In genomic region chr19:14493047-14493446, GRCm38 (mm10) we compare ENCODE assay signal across 18 mouse cellular contexts.
A peak's percentile ranks its signal among the peaks of the same experiment; 100 is the strongest.
DNase-seq lines count a peak whose midpoint lies in the region; ATAC-seq and TF ChIP-seq lines count a peak whose summit lies in the region.
"Had no signal": no experiment of that assay in that cellular context is flagged by ENCODE, and none has a peak within 500 bp of the region (broad histone marks: within the 10 kb centered on the region; RNA-seq: fewer than 3 reads in every experiment).

No protein-coding gene starts in this region.

- TF ChIP-seq CTCF in stomach, postnatal 0 days (IDR thresholded peaks at IDR 0.05; ENCODE audit: low read depth), result no peak

- H3K9ac ChIP-seq in intestine, embryonic 14.5 days (ENCODE audit: low read length), result no peak overlapping the region
- no peak overlapping the region for H3K9ac ChIP-seq in stomach, postnatal 0 days (ENCODE audit: low read length)
- no peak overlapping the region for H3K9ac ChIP-seq in heart, embryonic 12.5 days
- H3K9ac ChIP-seq: forebrain, embryonic 13.5 days had no signal

- DNase-seq in MEL-GATA-1-ER (ENCODE audit: extremely low read depth, low read depth), result peak; percentile 7
- DNase-seq in intestine, embryonic 14.5 days (ENCODE audit: low spot score), result no peak
- DNase-seq in large intestine, adult 2 months (ENCODE audit: low read depth, low spot score), result peak; percentile 48
- DNase-seq in stomach, postnatal 0 days (ENCODE audit: low spot score), result no peak
- DNase-seq in lung, postnatal 25 days (ENCODE audit: low spot score), result no peak
- no peak for DNase-seq in layer of hippocampus, adult 11-12 months (ENCODE audit: low spot score)
- DNase-seq: adrenal gland, adult 2 months; adrenal gland, postnatal 25 days; cerebellum, adult 18-20 months; cerebellum, adult 9-11 months; cerebellum, postnatal 36 days; gastrocnemius, adult 2 months; heart, adult 2 months had no signal

- no peaks in the 10 kb centered on the region for H3K4me1 ChIP-seq in intestine, embryonic 14.5 days (replicated peaks; ENCODE audit: control insufficient read depth, insufficient read depth, low read length)
- H3K4me1 ChIP-seq in stomach, postnatal 0 days (replicated peaks; ENCODE audit: control insufficient read depth, insufficient read depth), result no peaks in the 10 kb centered on the region
- no peaks in the 10 kb centered on the region for H3K4me1 ChIP-seq in heart, embryonic 12.5 days (replicated peaks)
- H3K4me1 ChIP-seq: embryonic facial prominence, embryonic 10.5 days; forebrain, embryonic 13.5 days had no signal

- no peak overlapping the region for H3K27ac ChIP-seq in intestine, embryonic 14.5 days (ENCODE audit: low read depth)
- no peak overlapping the region for H3K27ac ChIP-seq in stomach, postnatal 0 days (replicated peaks)
- no peak overlapping the region for H3K27ac ChIP-seq in heart, embryonic 12.5 days (ENCODE audit: poor library complexity, severe bottlenecking)
- H3K27ac ChIP-seq: embryonic facial prominence, embryonic 10.5 days; forebrain, embryonic 13.5 days; gastrocnemius, adult 2 months; heart, adult 2 months; hindbrain, postnatal 0 days had no signal

- 0 out of 2 replicates have a peak, but pooled peaks cover 4% of the 10 kb centered on the region for H3K36me3 ChIP-seq in intestine, embryonic 14.5 days (ENCODE audit: control insufficient read depth, insufficient read depth, low read length)
- H3K36me3 ChIP-seq in stomach, postnatal 0 days (ENCODE audit: control insufficient read depth, insufficient read depth, low read length), result no peaks in the 10 kb centered on the region
- H3K36me3 ChIP-seq in heart, embryonic 12.5 days, result no peaks in the 10 kb centered on the region

- ATAC-seq in intestine, embryonic 14.5 days (replicated peaks; ENCODE audit: low FRiP score, low TSS enrichment, low read depth), result 0 out of 2 replicates have a peak, but pooled peaks have one; percentile 64
- no peak for ATAC-seq in stomach, postnatal 0 days (ENCODE audit: low FRiP score, low TSS enrichment)
- no peak for ATAC-seq in heart, embryonic 12.5 days (ENCODE audit: insufficient number of reproducible peaks, low FRiP score)
- ATAC-seq: forebrain, embryonic 13.5 days; hindbrain, postnatal 0 days had no signal

- H3K4me3 ChIP-seq in intestine, embryonic 14.5 days (ENCODE audit: low read depth, low read length), result no peak overlapping the region
- no peak overlapping the region for H3K4me3 ChIP-seq in stomach, postnatal 0 days (ENCODE audit: low read depth, low read length)
- no peak overlapping the region for H3K4me3 ChIP-seq in heart, embryonic 12.5 days
- H3K4me3 ChIP-seq: embryonic facial prominence, embryonic 10.5 days; forebrain, embryonic 13.5 days; gastrocnemius, adult 2 months; heart, adult 2 months had no signal

- no peak overlapping the region for H3K4me2 ChIP-seq in intestine, embryonic 14.5 days (ENCODE audit: low read length)
- H3K4me2 ChIP-seq in stomach, postnatal 0 days (replicated peaks; ENCODE audit: low read depth), result no peak overlapping the region
- H3K4me2 ChIP-seq in heart, embryonic 12.5 days, result no peak overlapping the region
- H3K4me2 ChIP-seq: forebrain, embryonic 13.5 days; heart, embryonic 11.5 days had no signal

- no peaks in the 10 kb centered on the region for H3K27me3 ChIP-seq in intestine, embryonic 14.5 days (replicated peaks; ENCODE audit: control insufficient read depth, insufficient read depth, low read length)
- H3K27me3 ChIP-seq in stomach, postnatal 0 days (ENCODE audit: control insufficient read depth, insufficient read depth, low read length), result no peaks in the 10 kb centered on the region
- no peaks in the 10 kb centered on the region for H3K27me3 ChIP-seq in heart, embryonic 12.5 days (replicated peaks)
- H3K27me3 ChIP-seq: forebrain, embryonic 13.5 days had no signal

- TF ChIP-seq EP300 in stomach, postnatal 0 days (optimal IDR thresholded peaks at IDR 0.05), result no peak

- no peaks in the 10 kb centered on the region for H3K9me3 ChIP-seq in intestine, embryonic 14.5 days (ENCODE audit: control insufficient read depth, low read length)
- no peaks in the 10 kb centered on the region for H3K9me3 ChIP-seq in stomach, postnatal 0 days (ENCODE audit: control insufficient read depth, low read length)
- no peaks in the 10 kb centered on the region for H3K9me3 ChIP-seq in heart, embryonic 12.5 days (replicated peaks)
- H3K9me3 ChIP-seq: embryonic facial prominence, embryonic 10.5 days; forebrain, embryonic 13.5 days had no signal

- 78% methylated on average over 3 of the region's 3 CpGs for WGBS in intestine, embryonic 14.5 days
- 38% methylated on average over 3 of the region's 3 CpGs for WGBS in large intestine, adult 2 months
- WGBS in stomach, postnatal 0 days, result 89% methylated on average over 3 of the region's 3 CpGs
- 80% methylated on average over 3 of the region's 3 CpGs for WGBS in heart, embryonic 12.5 days

Comparison
In these comparisons a context has a peak if more than half of its experiments do, and no peak if none do; other contexts are left out.
1. DNase-seq: peak in MEL-GATA-1-ER (single experiment) and large intestine, adult 2 months (single experiment); none in intestine, embryonic 14.5 days (single experiment), stomach, postnatal 0 days (single experiment), lung, postnatal 25 days (single experiment) and layer of hippocampus, adult 11-12 months (single experiment).